Mouse (Mus musculus) C2C12 (cell line): ENCODE measurements at regions not wholly inside any gene's neighbourhood (a gene's known extent, or its start where the extent isn't known, plus 50 kb on each side); places are given as distances from the start of the nearest gene placed in this dataset.

Experiments used
- H3K27me3 ChIP-seq: one replicate; pipeline ENCODE4 v1.6.1; 2011; ENCODE audit not compliant: control insufficient read depth, insufficient read depth, insufficient read length
- H3K36me3 ChIP-seq: one replicate; pipeline ENCODE4 v1.6.1; 2011; ENCODE audit not compliant: control insufficient read depth, insufficient read depth
- H3K4me3 ChIP-seq: one replicate; pipeline ENCODE4 v1.5.1; 2011; ENCODE audit warnings: mild to moderate bottlenecking, control low read depth; ENCODE audit not compliant: poor library complexity, insufficient read depth, severe bottlenecking
- H3K79me2 ChIP-seq: one replicate; pipeline ENCODE4 v1.6.1; 2011; ENCODE audit not compliant: control insufficient read depth, insufficient read depth
- H3K79me3 ChIP-seq: one replicate; pipeline ENCODE4 v1.6.1; 2011; ENCODE audit warnings: low read depth, control low read depth
- H3ac ChIP-seq: one replicate; pipeline ENCODE3; 2011; ENCODE audit warnings: low read depth; ENCODE audit not compliant: control insufficient read depth, insufficient read length
- CEBPB ChIP-seq: IDR thresholded peaks from one replicate; pipeline ENCODE4 v1.6.1; 2011; ENCODE audit warnings: low read depth, mild to moderate bottlenecking, control low read depth, moderate library complexity
- CTCF ChIP-seq: IDR thresholded peaks from one replicate; pipeline ENCODE4 v1.5.1; 2011; ENCODE audit not compliant: control insufficient read depth, insufficient read depth, insufficient read length
- FOSL1 ChIP-seq: IDR thresholded peaks from one replicate; pipeline ENCODE4 v1.8.0; 2011; ENCODE audit warnings: mild to moderate bottlenecking, low read length; ENCODE audit not compliant: poor library complexity, insufficient read depth, severe bottlenecking
- MAX ChIP-seq: IDR thresholded peaks from one replicate; pipeline ENCODE4 v1.6.1; 2011; ENCODE audit warnings: mild to moderate bottlenecking, control low read depth
- MYOD1 ChIP-seq: IDR thresholded peaks from one replicate; pipeline ENCODE4 v1.6.1; 2011; ENCODE audit warnings: low read depth; ENCODE audit not compliant: control insufficient read depth, insufficient read length
- MYOG ChIP-seq: IDR thresholded peaks from one replicate; pipeline ENCODE4 v1.6.1; 2011; ENCODE audit not compliant: control insufficient read depth, insufficient read length; ENCODE audit errors: extremely low read depth
- USF1 ChIP-seq: IDR thresholded peaks from one replicate; pipeline ENCODE4 v1.6.1; 2011; ENCODE audit warnings: low read depth, mild to moderate bottlenecking, control low read depth, moderate library complexity

GRCm38 (mm10) chr2:45480671-45481070 lies 363.5 kb upstream of the Zeb2 start:
- Histone ChIP-seq H3K4me3 (no peak overlapping the region), H3ac (no peak overlapping the region), H3K27me3 (no peaks in the 10 kb centered on the region), H3K79me3 (no peaks in the 10 kb centered on the region), H3K79me2 (no peaks in the 10 kb centered on the region), H3K36me3 (no peaks in the 10 kb centered on the region)
- TF ChIP-seq MYOG (no peak), MAX (no peak), MYOD1 (no peak), FOSL1 (no peak), CEBPB (no peak), CTCF (no peak), USF1 (no peak)

- TF ChIP-seq USF1 (no peak), MYOD1 (no peak), CEBPB (no peak), FOSL1 (no peak), MAX (no peak), CTCF (no peak), MYOG (no peak)
- Histone ChIP-seq H3K4me3 (no peak overlapping the region), H3K36me3 (no peaks in the 10 kb centered on the region), H3K79me3 (no peaks in the 10 kb centered on the region), H3ac (no peak overlapping the region), H3K79me2 (no peaks in the 10 kb centered on the region), H3K27me3 (no peaks in the 10 kb centered on the region)
These were observed 358.8 kb upstream of the Zeb2 start for GRCm38 (mm10) chr2:45475996-45476395.

GRCm38 (mm10) chr2:45464306-45464705 lies 347.1 kb upstream of the Zeb2 start:
- TF ChIP-seq FOSL1 = no peak
- no peak for TF ChIP-seq CTCF
- no peak for TF ChIP-seq MYOG
- no peak for TF ChIP-seq MYOD1
- no peak for TF ChIP-seq USF1
- TF ChIP-seq MAX = no peak
- no peak for TF ChIP-seq CEBPB

GRCm38 (mm10) chr2:45459410-45459809 lies 342.2 kb upstream of the Zeb2 start:
- TF ChIP-seq MAX (no peak), MYOD1 (no peak), CEBPB (peak; percentile 91), CTCF (no peak)
- Histone ChIP-seq H3K79me3 (no peaks in the 10 kb centered on the region), H3ac (no peak overlapping the region), H3K4me3 (no peak overlapping the region), H3K79me2 (no peaks in the 10 kb centered on the region), H3K36me3 (no peaks in the 10 kb centered on the region), H3K27me3 (no peaks in the 10 kb centered on the region)

More at GRCm38 (mm10) chr2:45464306-45464705, 347.1 kb upstream of the Zeb2 start:
- Histone ChIP-seq H3K4me3 (no peak overlapping the region), H3K79me3 (no peaks in the 10 kb centered on the region), H3K27me3 (no peaks in the 10 kb centered on the region), H3ac (no peak overlapping the region), H3K36me3 (no peaks in the 10 kb centered on the region), H3K79me2 (no peaks in the 10 kb centered on the region)

GRCm38 (mm10) chr2:45454811-45455210 lies 337.6 kb upstream of the Zeb2 start:
- Histone ChIP-seq H3K79me2 (no peaks in the 10 kb centered on the region), H3K36me3 (no peaks in the 10 kb centered on the region), H3ac (no peak overlapping the region), H3K79me3 (no peaks in the 10 kb centered on the region), H3K27me3 (no peaks in the 10 kb centered on the region), H3K4me3 (no peak overlapping the region)
- peak; percentile 53 for TF ChIP-seq FOSL1
- TF ChIP-seq CTCF = no peak

- Histone ChIP-seq H3K4me3 (no peak overlapping the region), H3K79me2 (no peaks in the 10 kb centered on the region), H3K36me3 (no peaks in the 10 kb centered on the region), H3ac (no peak overlapping the region), H3K27me3 (no peaks in the 10 kb centered on the region), H3K79me3 (no peaks in the 10 kb centered on the region)
- TF ChIP-seq FOSL1 (no peak), USF1 (no peak), MAX (no peak), MYOD1 (no peak), CTCF (no peak), MYOG (no peak), CEBPB (no peak)
These were observed 322.0 kb upstream of the Zeb2 start for GRCm38 (mm10) chr2:45439146-45439545.
